Mouse (Mus musculus) hindbrain, embryonic 16.5 days (tissue): ENCODE data around the gene Mlana. TPM values are rescaled to one million over a fixed set of nuclear protein-coding genes. Genes with fewer than 3 reads are reported as not detected.

Source experiments
- ATAC-seq: fragments of 200-750 bp; cut with Nextera tagmentation; 2 replicates; pipeline ENCODE4 v1.8.0; 2017; ENCODE audit warnings: moderate TSS enrichment, moderate library complexity
- H3K27ac ChIP-seq: fragments of 300-500 bp; sonication (generic); 2 replicates; pipeline ENCODE4 v1.5.1; 2014; ENCODE audit warnings: low read depth, mild to moderate bottlenecking, control low read depth, low read length, moderate library complexity
- H3K27me3 ChIP-seq: fragments of 300-500 bp; sonication (generic); replicated peaks from 2 replicates; pipeline ENCODE4 v1.6.1; 2014; ENCODE audit warnings: low read length; ENCODE audit not compliant: control insufficient read depth, insufficient read depth
- H3K36me3 ChIP-seq: fragments of 300-500 bp; sonication (generic); 2 replicates; pipeline ENCODE4 v1.6.1; 2014; ENCODE audit warnings: mild to moderate bottlenecking, low read length, moderate library complexity, mixed read lengths; ENCODE audit not compliant: control insufficient read depth, insufficient read depth
- H3K4me1 ChIP-seq: fragments of 300-500 bp; sonication (generic); 2 replicates; pipeline ENCODE4 v1.6.1; 2014; ENCODE audit warnings: low read depth, low read length; ENCODE audit not compliant: control insufficient read depth, insufficient read depth
- H3K4me2 ChIP-seq: fragments of 300-500 bp; sonication (generic); 2 replicates; pipeline ENCODE4 v1.6.1; 2014; ENCODE audit warnings: mild to moderate bottlenecking, low read length, control low read depth, moderate library complexity
- H3K4me3 ChIP-seq: fragments of 300-500 bp; sonication (generic); 2 replicates; pipeline ENCODE4 v1.5.1; 2014; ENCODE audit warnings: mild to moderate bottlenecking, low read length, control low read depth, moderate library complexity
- H3K9ac ChIP-seq: fragments of 300-500 bp; sonication (generic); 2 replicates; pipeline ENCODE4 v1.6.1; 2014; ENCODE audit warnings: low read depth, mild to moderate bottlenecking, control low read depth, low read length, moderate library complexity
- H3K9me3 ChIP-seq: fragments of 300-500 bp; sonication (generic); 2 replicates; pipeline ENCODE4 v1.6.1; 2014; ENCODE audit warnings: mild to moderate bottlenecking, low read length, moderate library complexity; ENCODE audit not compliant: control insufficient read depth
- WGBS: fragments of 180-500 bp; shearing (Covaris S2); extraction: QIAGEN DNeasy Blood & Tissue Kit; methylation state at CpG from one replicate; pipeline ENCODE4 v1.1.7; 2014; 5-methylcytosine and 5-hydroxymethylcytosine counted together
- polyA plus RNA-seq: library from polyadenylated mRNA; unstranded; fragments of >200 nt; fragmentation: Nextera tagmentation; extraction: Ambion mirVana; gene quantifications from 2 replicates; pipeline ENCODE4 v1.2.1, GENCODE M21; 2015

Mlana gene
- not detected in 2 replicates for polyA plus RNA-seq

DNA sequence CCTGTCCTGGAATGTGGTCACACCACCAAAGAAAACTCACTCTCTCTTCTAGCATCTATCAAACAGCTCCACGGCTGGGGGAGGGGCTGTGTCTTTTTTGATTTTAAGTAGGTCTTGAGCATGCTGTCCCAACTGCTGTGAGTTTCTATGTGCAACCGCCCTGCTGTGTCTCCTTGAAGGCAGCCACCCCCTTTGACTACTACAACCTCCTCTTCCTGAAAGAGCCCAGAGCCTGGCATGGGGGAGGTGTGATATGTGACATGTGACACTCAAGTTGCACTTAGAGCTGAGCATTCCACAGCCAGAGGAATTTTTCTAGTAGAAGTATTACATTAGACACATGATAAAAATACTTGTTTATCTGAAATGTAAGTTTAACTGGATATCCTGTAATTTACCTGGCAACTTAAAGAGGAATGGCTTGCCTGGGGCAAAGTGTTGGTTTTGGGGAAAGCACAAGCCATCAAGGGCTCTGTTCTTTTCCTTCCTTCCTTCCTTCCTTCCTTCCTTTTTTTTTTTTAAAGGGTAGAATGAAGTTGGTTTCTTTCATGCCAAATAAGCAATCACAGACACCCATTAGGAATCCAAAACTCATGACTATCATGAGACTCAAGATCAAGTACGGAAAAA lies at the start of gene Mlana:
Gene Mlana, plus strand, starts transcription at position 580 of the 630 bp plus-strand sequence.
- no peak for ATAC-seq
- no peak within 1 kb of the TSS for H3K27ac ChIP-seq
- no peak within 1 kb of the TSS for H3K9ac ChIP-seq
- no peaks in the 10 kb centered on the region for H3K4me1 ChIP-seq
- H3K4me3 ChIP-seq: no peak within 1 kb of the TSS
- H3K4me2 ChIP-seq: no peak within 1 kb of the TSS
- H3K36me3 ChIP-seq: no peaks in the 10 kb centered on the region
- WGBS: 50% methylated on average over 3 of the region's 3 CpGs
- no peaks in the 10 kb centered on the region for H3K9me3 ChIP-seq
- no peaks in the 10 kb centered on the region for H3K27me3 ChIP-seq

DNA sequence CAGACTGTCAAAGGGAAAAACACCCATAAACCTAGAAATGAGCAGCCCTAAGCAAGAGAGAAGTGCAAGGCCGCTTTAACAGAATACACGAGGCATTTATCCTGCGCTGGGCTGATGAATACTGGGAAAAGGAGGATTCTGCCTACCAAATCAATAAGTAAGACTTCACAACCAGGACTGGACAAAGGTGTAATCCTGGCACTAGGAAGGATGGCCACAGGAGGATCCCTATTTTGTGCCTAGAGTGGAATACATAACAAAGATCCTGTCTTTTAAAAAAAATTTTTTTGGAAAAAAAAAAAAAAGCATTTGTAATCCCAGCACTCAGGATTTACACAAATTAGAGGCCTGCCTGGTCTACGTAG lies 49.1 kb upstream of the Mlana start:
- Histone ChIP-seq H3K9me3 (no peaks in the 10 kb centered on the region), H3K4me1 (no peaks in the 10 kb centered on the region), H3K4me2 (peak overlapping the region; percentile 75), H3K36me3 (no peaks in the 10 kb centered on the region), H3K27me3 (no peaks in the 10 kb centered on the region), H3K27ac (no peak overlapping the region; the same call in 1 of the 2 replicates), H3K4me3 (peak overlapping the region; percentile 93), H3K9ac (no peak overlapping the region)
- no peak for ATAC-seq
- WGBS: 26% methylated on average over 4 of the region's 4 CpGs

DNA sequence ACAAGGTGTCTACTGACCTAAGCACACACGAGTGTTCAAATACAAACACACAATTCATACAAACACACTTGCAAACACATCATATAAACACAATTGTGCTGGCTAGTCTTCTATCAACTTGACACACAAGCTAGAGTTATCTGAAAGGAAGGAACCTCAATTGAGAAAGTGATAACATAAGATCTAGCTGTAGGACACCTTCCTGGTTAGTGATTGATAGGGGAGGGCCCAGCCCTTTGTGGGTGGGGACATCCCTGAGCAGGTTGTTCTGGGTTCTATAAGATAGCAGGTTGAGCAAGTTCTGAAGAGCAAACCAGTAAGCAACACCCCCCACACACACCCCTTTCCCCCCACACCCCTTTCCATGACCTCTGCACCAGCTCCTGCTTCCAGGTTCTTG lies 47.9 kb upstream of the Mlana start:
- no peaks in the 10 kb centered on the region for H3K36me3 ChIP-seq
- no peak for ATAC-seq
- no peak overlapping the region for H3K9ac ChIP-seq
- H3K27ac ChIP-seq: no peak overlapping the region
- no peak overlapping the region for H3K4me2 ChIP-seq
- no peaks in the 10 kb centered on the region for H3K27me3 ChIP-seq
- H3K4me1 ChIP-seq: no peaks in the 10 kb centered on the region
- H3K4me3 ChIP-seq: no peak overlapping the region
- 84% methylated on average over 1 of the region's 1 CpGs for WGBS
- no peaks in the 10 kb centered on the region for H3K9me3 ChIP-seq

DNA sequence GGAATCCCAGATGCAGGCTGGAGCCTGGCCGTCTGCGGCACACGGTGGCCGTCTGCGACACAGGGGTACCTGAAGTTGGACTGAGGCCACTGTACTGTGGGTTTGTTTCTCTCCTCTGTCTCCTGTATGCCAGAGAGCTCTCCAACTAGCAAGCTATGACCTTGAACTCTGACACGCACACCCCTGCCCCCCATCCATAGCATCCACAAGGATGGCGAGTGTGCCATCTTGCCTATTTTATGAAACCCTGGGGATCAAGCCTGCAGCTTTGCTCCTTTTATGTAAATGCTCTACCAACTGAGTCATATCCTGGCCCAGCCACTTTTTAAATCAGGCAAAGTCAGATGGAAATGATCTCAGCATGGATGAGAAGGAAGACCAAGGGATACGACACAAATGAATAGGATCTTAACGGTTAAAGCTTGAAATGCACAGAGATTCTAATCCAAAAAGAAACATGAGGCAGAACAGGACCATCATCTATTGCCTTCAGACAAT lies 43.8 kb upstream of the Mlana start:
- WGBS: 83% methylated on average over 9 of the region's 9 CpGs
- Histone ChIP-seq H3K4me1 (no peaks in the 10 kb centered on the region), H3K9ac (no peak overlapping the region), H3K9me3 (no peaks in the 10 kb centered on the region), H3K4me2 (no peak overlapping the region), H3K27me3 (no peaks in the 10 kb centered on the region), H3K36me3 (no peaks in the 10 kb centered on the region), H3K27ac (no peak overlapping the region), H3K4me3 (no peak overlapping the region)
- ATAC-seq: no peak

DNA sequence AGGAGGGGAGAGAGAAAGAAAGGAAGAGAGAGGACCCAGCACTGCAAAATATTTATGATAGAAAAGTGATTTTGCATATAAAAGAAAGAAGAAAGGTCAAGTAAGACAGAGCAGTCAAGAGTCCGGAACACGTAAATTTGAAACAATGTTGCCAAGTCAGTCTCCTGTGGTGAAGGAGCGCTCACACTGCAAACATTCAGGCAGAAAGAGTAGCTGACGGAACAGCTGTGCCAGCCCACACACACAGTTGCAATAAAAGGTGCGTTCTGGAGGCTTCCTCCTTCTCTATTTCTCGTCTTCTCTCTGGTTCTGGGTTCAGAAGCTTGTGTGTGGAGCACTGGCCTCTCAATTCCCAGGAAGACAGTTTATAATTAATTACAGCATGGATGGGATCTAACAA lies 42.5 kb upstream of the Mlana start:
- no peaks in the 10 kb centered on the region for H3K9me3 ChIP-seq
- WGBS: 30% methylated on average over 6 of the region's 6 CpGs
- H3K4me2 ChIP-seq: no peak overlapping the region
- H3K9ac ChIP-seq: no peak overlapping the region
- no peak overlapping the region for H3K4me3 ChIP-seq
- no peak overlapping the region for H3K27ac ChIP-seq
- H3K36me3 ChIP-seq: no peaks in the 10 kb centered on the region
- no peak for ATAC-seq
- no peaks in the 10 kb centered on the region for H3K27me3 ChIP-seq
- H3K4me1 ChIP-seq: no peaks in the 10 kb centered on the region

DNA sequence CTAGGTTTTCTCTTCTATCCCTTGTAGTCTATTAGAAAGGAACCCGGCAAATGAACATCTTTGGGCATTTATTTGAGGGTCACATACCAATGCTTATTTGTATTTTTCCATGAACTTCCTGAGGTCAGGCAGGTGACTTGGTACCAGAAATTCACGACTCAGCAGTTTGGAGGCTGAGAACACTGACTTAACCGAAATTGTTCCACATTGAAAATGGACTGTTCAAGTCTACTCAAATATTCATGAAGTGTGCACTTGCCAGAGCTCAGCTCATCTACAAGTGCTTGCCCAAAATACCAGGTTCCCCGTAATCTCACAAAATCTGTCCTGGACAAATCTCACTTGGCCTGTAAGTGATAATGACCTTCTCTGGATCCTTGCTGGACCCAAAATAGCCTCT lies 41.6 kb upstream of the Mlana start:
- no peak for ATAC-seq
- 89% methylated on average over 4 of the region's 4 CpGs for WGBS

DNA sequence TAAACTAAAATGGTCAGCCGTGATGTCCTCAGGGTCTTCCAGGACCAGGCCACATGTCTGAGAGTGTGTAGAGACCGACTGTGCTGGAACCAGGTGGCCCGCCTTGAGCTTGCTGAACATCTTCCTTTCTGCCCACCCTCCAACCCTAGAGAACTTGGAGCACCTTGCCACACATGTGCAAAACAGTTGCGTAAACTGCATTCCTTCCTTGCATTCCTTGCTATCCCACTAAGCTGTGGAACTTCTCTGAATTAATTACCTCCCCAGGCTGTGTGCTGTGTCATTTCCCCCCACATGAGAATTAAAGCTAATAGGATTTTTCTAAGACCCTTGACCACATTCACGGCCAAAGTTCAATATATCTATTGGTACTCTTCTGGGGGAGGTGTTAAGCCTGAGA lies 41.0 kb upstream of the Mlana start:
- H3K9me3 ChIP-seq: no peaks in the 10 kb centered on the region
- no peaks in the 10 kb centered on the region for H3K4me1 ChIP-seq
- 89% methylated on average over 5 of the region's 5 CpGs for WGBS
- no peak for ATAC-seq
- no peak overlapping the region for H3K27ac ChIP-seq
- H3K9ac ChIP-seq: no peak overlapping the region
- no peak overlapping the region for H3K4me3 ChIP-seq
- H3K36me3 ChIP-seq: no peaks in the 10 kb centered on the region
- H3K4me2 ChIP-seq: no peak overlapping the region
- H3K27me3 ChIP-seq: no peaks in the 10 kb centered on the region

More for the DNA sequence above, 41.6 kb upstream of the Mlana start:
- Histone ChIP-seq H3K4me2 (no peak overlapping the region), H3K4me1 (no peaks in the 10 kb centered on the region), H3K27ac (no peak overlapping the region), H3K9me3 (no peaks in the 10 kb centered on the region), H3K9ac (no peak overlapping the region), H3K4me3 (no peak overlapping the region), H3K27me3 (no peaks in the 10 kb centered on the region), H3K36me3 (no peaks in the 10 kb centered on the region)

DNA sequence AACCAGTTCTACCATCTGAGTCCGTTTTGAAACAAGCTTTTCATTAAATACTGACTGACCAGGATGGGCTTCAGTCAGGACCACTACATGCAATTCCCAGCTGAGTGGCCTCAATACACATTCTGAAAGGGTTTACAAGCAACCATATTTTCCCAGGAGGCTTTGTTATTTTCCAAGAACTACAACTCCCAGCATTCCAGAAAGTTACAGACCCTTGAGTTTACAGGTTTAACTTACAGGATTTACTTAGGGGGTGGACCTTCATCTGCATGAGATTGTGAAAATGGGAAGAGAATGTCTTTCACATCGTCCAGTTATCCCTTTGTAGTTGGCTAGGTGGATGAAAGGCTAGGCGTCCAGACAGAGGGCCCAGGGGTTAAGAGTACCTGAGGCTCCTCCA lies 40.6 kb upstream of the Mlana start:
- WGBS: 61% methylated on average over 3 of the region's 3 CpGs
- Histone ChIP-seq H3K27me3 (no peaks in the 10 kb centered on the region), H3K27ac (no peak overlapping the region), H3K9ac (no peak overlapping the region), H3K9me3 (no peaks in the 10 kb centered on the region), H3K4me2 (no peak overlapping the region), H3K4me1 (no peaks in the 10 kb centered on the region), H3K4me3 (no peak overlapping the region), H3K36me3 (no peaks in the 10 kb centered on the region)
- no peak for ATAC-seq

DNA sequence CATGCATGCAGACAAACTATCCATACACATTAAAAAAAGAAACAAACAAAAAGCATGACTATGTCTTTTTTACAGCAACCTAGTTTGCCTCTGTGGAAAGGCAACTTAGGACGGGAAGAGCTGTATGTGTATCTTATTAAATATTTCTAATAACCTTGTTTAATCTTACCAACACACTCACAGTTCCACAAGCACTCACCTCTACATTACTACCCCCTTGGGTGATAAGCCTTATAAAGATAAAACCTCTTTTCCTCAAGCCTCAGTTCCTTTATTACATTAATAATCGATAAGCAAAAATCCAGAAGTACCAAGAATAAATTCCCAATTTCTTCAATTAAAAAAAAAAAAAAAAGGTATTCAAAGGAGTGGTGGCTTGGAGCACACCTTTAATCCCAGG lies 40.1 kb upstream of the Mlana start:
- Histone ChIP-seq H3K4me2 (no peak overlapping the region), H3K27ac (no peak overlapping the region), H3K4me3 (no peak overlapping the region), H3K4me1 (no peaks in the 10 kb centered on the region), H3K27me3 (no peaks in the 10 kb centered on the region), H3K9ac (no peak overlapping the region), H3K9me3 (no peaks in the 10 kb centered on the region), H3K36me3 (no peaks in the 10 kb centered on the region)
- 86% methylated on average over 2 of the region's 2 CpGs for WGBS
- ATAC-seq: no peak
